Mouse (Mus musculus): ENCODE data around the gene Tgfbr3l.

DNA sequence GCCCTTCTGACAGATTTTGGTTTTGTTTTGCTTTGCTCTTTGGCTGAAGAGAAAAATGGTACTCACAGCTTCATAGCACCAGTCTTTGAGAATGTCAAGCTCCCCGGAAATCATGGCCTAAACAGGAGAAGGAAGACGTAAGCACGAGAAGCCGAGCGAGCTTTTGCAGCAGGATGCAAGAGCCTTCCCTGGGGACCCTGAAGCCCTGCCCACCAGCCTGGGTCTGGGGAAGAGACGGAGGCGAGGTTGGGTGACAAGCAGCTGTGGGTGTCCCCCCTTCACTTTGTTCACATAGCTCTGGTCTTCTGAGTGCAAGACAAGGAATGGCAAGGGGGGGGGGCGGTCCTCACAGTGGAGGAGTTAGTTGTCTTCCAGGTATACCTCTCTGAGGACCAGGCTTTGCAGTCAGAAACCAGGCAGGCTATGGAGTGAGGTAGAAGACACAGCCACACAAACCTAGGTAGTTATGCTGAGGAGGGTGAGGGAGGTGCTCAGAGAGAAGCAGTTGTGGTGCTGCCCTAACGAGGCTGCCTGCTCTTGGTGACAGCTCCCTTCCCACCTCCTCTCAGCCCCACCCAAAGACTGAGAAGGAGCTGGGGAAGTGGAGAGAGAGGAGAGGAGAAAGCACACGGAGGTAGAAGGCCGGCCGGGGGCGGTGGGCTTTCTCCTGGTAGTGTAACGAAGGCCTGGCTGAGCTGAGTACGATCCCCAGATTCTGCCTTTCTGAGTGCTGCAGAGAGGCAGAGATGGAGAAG lies 17.3 kb downstream of the Tgfbr3l start:
- no peak for TF ChIP-seq POLR2A (IDR thresholded peaks at IDR 0.05; ENCODE audit: low read depth, low read length)
- TF ChIP-seq CTCF (IDR thresholded peaks at IDR 0.05; ENCODE audit: extremely low read depth, insufficient read length, insufficient replicate concordance, low read depth, low read length): no peak
